Mouse (Mus musculus): ENCODE measurements around the gene Il21r.

The Il21r gene

GRCm38 (mm10) chr7:125603185-125603631 lies at the start of gene Il21r:
TSS of gene Il21r (plus strand) at chr7:125603429.
- peak; percentile 75 for DNase-seq (ENCODE audit: low spot score)

GRCm38 (mm10) chr7:125553653-125554428 lies 49.4 kb upstream of the Il21r start:
- no peak for DNase-seq (ENCODE audit: low spot score)

DNA sequence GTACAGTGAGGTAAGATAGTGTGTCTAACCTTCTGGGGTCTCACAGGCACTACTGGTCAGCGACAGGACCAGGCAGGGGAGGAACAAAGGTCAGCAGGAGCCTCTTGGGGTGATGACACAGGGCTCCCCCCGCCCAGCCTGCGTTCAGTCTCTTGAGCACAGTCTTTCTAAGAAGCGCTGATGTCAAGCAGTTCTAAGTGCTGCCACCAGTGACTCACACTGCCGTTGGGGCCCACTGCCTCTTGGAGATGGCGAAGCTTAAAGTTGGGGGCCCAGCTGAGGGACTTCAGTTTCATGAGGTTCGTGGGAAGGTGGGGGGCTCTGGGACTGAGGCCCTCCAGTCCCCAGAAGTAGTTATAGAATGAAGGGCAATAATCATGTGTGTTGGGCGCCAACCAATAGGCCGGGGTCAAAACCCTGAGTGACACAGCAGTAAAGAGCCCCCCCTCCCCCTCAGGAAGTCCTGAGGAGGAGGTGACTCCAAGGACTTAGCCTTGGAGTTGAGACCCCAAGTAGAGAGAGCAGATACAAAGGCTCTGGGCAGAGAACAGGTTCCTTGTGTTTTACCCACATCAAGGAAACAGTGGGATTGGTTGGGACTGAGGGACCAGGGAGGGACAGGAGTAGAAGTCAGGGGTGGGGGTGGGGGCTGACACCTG lies 48.6 kb upstream of the Il21r start:
- DNase-seq (ENCODE audit: low spot score), result no peak

DNA sequence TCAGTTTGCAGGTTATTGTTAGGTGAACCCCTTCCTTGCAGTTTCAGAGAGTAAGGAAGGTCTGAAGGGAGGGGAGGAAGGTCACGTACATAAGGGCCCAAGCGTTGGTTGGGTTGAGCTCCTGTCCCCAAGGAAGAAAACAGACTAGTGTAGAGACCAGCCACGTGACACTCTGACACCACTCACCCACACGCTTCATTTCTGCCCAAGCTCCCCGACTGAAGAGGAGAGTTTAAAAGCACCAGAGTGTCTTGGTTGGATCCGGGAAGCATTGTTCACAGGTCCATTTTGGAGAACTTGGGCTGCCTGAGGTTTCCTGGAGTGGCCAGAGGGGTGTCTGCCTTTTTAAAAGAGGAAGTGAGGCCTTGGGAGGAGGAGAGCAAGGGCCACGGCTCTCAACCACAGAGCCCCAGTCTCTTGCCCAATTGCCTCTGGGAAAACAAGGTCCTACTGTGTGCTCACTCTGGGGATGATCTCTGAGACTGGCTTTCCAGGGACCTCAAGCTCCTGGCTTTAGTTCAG lies 47.8 kb upstream of the Il21r start:
- DNase-seq (ENCODE audit: low spot score), result no peak

DNA sequence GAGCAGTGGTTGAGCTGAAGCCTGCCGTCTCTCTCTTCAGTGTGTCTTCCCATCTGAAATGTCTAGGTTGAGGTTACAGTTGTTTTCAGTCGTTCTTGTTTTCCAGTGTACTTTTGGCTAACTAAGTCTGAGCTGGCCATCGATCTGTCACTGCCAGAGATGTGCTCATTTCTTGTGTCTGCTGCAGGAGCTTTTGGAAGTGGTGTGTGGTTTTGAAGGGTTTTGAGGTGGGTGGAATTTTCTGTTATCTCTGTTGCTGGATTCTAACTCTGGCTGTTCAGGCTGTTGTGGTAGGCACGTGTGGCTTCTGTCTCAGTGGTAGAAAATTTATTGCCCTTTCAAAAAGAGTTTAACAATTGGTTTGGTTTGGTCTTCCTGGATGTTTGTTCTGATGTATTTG lies 47.1 kb upstream of the Il21r start:
- no peak for DNase-seq (ENCODE audit: low spot score)

- DNase-seq (ENCODE audit: low spot score), result no peak
Measured at GRCm38 (mm10) chr7:125556865-125557264, 46.4 kb upstream of the Il21r start.

GRCm38 (mm10) chr7:125558401-125558945 lies 44.8 kb upstream of the Il21r start:
- DNase-seq (ENCODE audit: low spot score), result no peak

- DNase-seq (ENCODE audit: low spot score), result no peak
Measured at GRCm38 (mm10) chr7:125558997-125559396, 44.2 kb upstream of the Il21r start.

GRCm38 (mm10) chr7:125559537-125559936 lies 43.7 kb upstream of the Il21r start:
- no peak for DNase-seq (ENCODE audit: low spot score)

GRCm38 (mm10) chr7:125560146-125560785 lies 43.0 kb upstream of the Il21r start:
- no peak for DNase-seq (ENCODE audit: low spot score)

DNA sequence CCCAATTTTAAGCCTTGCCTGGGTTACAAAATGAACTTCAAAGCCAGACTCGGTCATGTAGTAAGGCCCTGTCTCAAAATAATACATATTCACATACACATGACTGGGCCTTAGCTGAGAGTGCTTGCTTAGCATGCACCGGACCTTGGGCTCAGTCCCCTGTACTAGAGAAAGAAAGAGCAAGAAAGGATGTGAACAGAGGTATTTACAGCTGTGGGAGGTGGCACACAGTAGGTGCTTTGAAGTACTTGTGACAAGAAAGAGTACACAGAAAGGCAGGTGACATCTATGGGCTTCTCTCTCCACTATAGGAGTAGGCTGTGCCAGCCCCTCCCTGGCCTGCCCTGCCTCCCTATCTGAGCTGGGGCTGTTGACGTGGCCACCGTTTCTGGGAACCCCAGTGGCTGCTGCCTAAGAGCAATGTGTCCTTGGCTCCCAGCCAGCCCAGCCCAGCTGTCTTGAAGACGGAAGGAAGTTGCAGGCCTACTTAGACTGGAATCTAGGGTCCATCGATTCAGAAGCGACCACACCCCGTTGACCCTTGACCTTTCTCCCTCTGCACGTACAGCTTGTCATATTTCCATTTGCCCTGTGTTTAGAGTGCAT lies 42.0 kb upstream of the Il21r start:
- peak; percentile 92 for DNase-seq (ENCODE audit: low spot score)

DNA sequence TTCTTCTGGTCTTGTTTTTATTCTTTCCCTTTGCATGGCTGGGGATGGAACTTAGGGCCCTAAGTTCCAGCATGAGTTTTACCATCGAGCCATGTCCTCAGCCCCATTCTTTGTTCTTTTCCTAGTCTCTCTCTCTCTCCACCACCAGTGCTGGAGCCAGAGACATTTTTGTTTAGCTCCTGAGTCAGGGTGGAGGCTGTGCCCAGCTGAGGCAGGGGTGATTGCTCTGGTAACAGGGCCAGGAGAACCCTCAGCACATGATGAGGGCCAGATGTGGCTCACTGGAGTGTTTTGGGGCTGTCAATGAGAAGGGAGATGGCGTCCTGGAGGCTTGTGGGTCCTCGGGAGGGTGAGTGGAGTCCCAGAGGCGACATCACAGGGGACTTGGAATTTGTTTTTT lies 40.8 kb upstream of the Il21r start:
- DNase-seq (ENCODE audit: low spot score), result no peak

- no peak for DNase-seq (ENCODE audit: low spot score)
Measured at GRCm38 (mm10) chr7:125563093-125563492, 40.1 kb upstream of the Il21r start.

DNA sequence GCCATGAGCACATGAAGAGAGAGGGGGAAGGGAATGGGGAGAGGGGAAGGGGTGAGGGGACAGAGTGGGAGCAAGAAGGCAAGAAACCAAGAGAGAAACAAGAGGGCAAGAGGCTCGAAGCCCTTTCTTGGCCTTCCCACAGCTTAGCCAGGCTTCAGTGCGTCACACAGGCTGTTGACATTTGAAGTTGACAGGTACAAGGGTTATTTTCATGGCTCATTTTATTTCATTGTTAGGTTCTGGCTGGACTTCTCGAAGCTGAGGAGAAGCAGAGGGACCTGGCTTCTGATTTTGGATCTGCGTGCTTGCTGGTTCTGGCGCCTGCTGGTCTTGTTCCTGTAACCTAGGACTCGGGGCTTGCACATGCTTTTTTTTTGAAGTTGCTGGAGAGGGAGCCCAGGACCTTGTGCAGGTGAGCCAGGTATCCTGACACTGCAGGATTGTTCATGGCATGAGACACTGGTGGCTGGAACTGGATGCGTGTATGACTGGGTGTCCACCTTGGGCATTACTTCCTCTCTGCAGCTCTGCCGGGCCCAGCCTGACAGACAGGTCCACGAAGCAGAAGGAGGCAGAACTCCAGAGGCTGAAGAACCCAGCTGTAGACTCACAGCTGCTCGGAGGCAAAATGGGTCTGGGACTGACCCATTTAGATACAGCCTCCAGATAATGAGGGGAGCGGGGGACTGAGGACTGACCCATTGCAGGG lies 38.8 kb upstream of the Il21r start:
- no peak for DNase-seq (ENCODE audit: low spot score)

DNA sequence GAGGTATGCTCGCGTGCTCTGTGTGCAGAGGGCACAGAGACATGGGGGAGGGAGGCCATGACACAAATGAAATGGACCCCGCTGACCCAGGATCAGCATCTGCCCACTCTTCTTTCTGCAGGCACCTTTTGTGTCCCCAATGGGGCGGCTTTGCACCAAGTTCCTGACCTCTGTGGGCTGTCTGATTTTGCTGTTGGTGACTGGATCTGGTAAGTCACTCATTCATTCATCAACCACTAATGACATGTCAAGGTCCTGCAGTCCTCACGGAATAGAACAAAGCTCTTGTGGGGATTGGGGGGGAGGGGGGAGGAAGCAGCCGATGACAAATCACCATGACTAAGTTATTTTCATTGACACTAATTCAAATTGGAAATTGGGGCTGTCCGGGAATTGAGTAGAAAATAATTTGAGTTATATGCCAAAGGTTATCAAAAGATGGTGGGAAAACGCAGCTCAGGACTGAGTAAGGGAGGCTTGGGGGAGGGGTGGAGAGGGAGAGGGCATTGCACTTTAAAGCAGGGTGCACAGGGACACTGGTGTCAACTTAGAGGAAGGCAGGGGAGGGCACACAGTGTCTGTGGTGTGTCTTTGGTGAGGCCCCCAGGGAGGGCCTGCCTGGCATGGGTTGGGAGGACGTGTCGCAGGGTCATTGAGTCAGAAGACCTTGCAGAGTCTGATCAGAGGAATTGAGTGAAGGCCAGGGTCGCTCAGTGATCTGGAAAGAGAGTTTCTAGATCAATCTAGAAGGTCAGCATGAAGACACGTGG lies 37.5 kb upstream of the Il21r start:
- no peak for DNase-seq (ENCODE audit: low spot score)

DNA sequence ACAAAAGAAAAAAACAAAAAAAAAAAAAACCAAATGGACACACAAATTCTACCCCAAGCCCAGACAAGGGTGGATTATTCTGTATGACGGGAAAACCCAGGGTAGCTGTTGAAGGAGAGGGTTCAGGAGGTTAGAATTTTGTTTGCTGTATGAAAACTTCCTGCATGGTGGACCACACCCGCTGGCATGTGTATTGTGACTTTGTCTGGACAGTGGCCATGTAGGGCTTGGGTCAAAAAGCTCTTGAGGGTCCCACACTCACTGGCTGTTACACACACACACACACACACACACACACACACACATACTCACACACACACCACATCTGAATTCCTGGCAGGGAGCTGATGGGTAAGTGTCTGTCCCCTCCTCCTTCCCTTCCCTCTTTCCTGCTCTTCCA lies 36.8 kb upstream of the Il21r start:
- DNase-seq (ENCODE audit: low spot score), result no peak

GRCm38 (mm10) chr7:125568888-125569287 lies 34.3 kb upstream of the Il21r start:
- DNase-seq (ENCODE audit: low spot score), result no peak

DNA sequence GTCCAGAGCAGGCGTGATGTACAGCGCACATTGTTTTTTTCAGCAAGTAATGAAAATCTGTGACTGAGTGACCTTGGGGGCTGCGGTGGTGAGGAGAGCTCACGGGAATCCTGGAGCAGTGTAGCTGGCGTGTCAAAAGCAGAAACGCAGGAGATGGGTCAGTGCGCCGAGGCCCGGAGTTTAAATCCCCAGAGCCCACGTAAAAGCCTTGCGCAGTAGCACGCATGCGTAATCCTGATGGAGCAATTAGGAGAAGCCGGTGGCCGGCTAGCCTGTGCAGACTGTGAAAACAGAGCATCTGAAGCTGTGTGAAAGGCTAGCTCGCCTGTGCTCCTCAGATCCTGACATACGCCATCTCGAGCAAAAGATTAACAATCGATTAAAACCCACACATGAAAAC lies 31.3 kb upstream of the Il21r start:
- no peak for DNase-seq (ENCODE audit: low spot score)

GRCm38 (mm10) chr7:125572737-125573136 lies 30.5 kb upstream of the Il21r start:
- DNase-seq (ENCODE audit: low spot score), result no peak

DNA sequence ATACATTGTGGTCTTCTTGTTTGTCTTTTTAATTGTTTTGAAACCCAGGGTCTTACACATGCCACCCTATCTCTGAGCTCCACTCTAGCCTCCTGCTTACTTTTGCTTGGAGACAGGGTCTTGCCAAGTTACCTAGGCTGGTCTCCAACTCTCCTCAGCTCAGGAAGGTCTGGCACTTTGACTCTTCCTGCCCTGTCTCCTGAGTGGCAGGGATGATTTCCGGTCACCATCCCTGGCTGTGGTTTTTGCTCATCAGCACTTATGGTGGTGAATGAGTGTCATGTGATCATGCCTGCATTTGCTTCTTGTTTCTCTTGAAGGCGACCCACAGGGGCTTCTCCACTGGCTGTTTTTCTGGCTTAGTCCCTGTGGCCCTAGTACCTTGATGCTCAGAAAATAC lies 29.4 kb upstream of the Il21r start:
- no peak for DNase-seq (ENCODE audit: low spot score)

GRCm38 (mm10) chr7:125574832-125575231 lies 28.4 kb upstream of the Il21r start:
- DNase-seq (ENCODE audit: low spot score), result no peak

All from T-cell, adult 2 months (primary cell).